Mouse (Mus musculus): Measurements from ENCODE around the gene Oit3. TPM values are rescaled to one million over a fixed set of nuclear protein-coding genes. Genes with fewer than 3 reads are reported as not detected.

The Oit3 gene
- polyA plus RNA-seq, 1 experiment from 2014 or later = 4.1 TPM

GRCm38 (mm10) chr10:59443212-59443611 lies 1.6 kb upstream of the Oit3 start:
- peak; percentile 52; the same call in 1 of the 2 replicates for ATAC-seq (replicated peaks; ENCODE audit: extremely low read depth, insufficient read depth, low FRiP score)
- Histone ChIP-seq H3K36me3 (ENCODE audit: control insufficient read depth, insufficient read depth) (no peaks in the 10 kb centered on the region), H3K27me3 (ENCODE audit: control insufficient read depth, insufficient read depth, low read length) (no peaks in the 10 kb centered on the region), H3K27ac (ENCODE audit: low read length) (peak overlapping the region; percentile 9; the same call in 1 of the 2 replicates), H3K9ac (ENCODE audit: low read length) (no peak overlapping the region), H3K4me3 (ENCODE audit: low read length) (no peak overlapping the region), H3K9me3 (replicated peaks; ENCODE audit: control insufficient read depth, low read length) (no peaks in the 10 kb centered on the region), H3K4me1 (ENCODE audit: control insufficient read depth, insufficient read depth, low read length) (peaks cover 46% of the 10 kb centered on the region), H3K4me2 (ENCODE audit: low read depth, low read length) (peak overlapping the region; percentile 28; the same call in 1 of the 2 replicates)
- WGBS = 7% methylated on average over 7 of the region's 7 CpGs

GRCm38 (mm10) chr10:59440177-59440576 lies 1.4 kb downstream of the Oit3 start:
- no peak overlapping the region for H3K9ac ChIP-seq (ENCODE audit: low read length)
- no peak for ATAC-seq (replicated peaks; ENCODE audit: extremely low read depth, insufficient read depth, low FRiP score)
- no peaks in the 10 kb centered on the region for H3K36me3 ChIP-seq (ENCODE audit: control insufficient read depth, insufficient read depth)
- H3K9me3 ChIP-seq (replicated peaks; ENCODE audit: control insufficient read depth, low read length) = no peaks in the 10 kb centered on the region
- no peak overlapping the region for H3K4me3 ChIP-seq (ENCODE audit: low read length)
- 23% methylated on average over 6 of the region's 6 CpGs for WGBS
- H3K4me1 ChIP-seq (ENCODE audit: control insufficient read depth, insufficient read depth, low read length) = peaks cover 36% of the 10 kb centered on the region
- H3K4me2 ChIP-seq (ENCODE audit: low read depth, low read length) = no peak overlapping the region
- H3K27me3 ChIP-seq (ENCODE audit: control insufficient read depth, insufficient read depth, low read length) = no peaks in the 10 kb centered on the region
- H3K27ac ChIP-seq (ENCODE audit: low read length) = peak overlapping the region; percentile 74

GRCm38 (mm10) chr10:59439508-59439931 lies 2.1 kb downstream of the Oit3 start:
- H3K4me2 ChIP-seq (ENCODE audit: low read depth, low read length) = 0 out of 2 replicates have a peak overlapping the region, but pooled peaks have one; percentile 25
- no peaks in the 10 kb centered on the region for H3K36me3 ChIP-seq (ENCODE audit: control insufficient read depth, insufficient read depth)
- no peaks in the 10 kb centered on the region for H3K9me3 ChIP-seq (replicated peaks; ENCODE audit: control insufficient read depth, low read length)
- H3K9ac ChIP-seq (ENCODE audit: low read length) = no peak overlapping the region
- no peaks in the 10 kb centered on the region for H3K27me3 ChIP-seq (ENCODE audit: control insufficient read depth, insufficient read depth, low read length)
- WGBS = 15% methylated on average over 5 of the region's 5 CpGs
- H3K27ac ChIP-seq (ENCODE audit: low read length) = peak overlapping the region; percentile 74
- no peak; the same call in 1 of the 2 replicates for ATAC-seq (replicated peaks; ENCODE audit: extremely low read depth, insufficient read depth, low FRiP score)
- H3K4me3 ChIP-seq (ENCODE audit: low read length) = no peak overlapping the region
- H3K4me1 ChIP-seq (ENCODE audit: control insufficient read depth, insufficient read depth, low read length) = peaks cover 35% of the 10 kb centered on the region

GRCm38 (mm10) chr10:59438651-59439050 lies 2.9 kb downstream of the Oit3 start:
- WGBS = 91% methylated on average over 12 of the region's 12 CpGs
- no peak overlapping the region for H3K4me2 ChIP-seq (ENCODE audit: low read depth, low read length)
- ATAC-seq (replicated peaks; ENCODE audit: extremely low read depth, insufficient read depth, low FRiP score) = no peak
- H3K27ac ChIP-seq (ENCODE audit: low read length) = no peak overlapping the region
- no peaks in the 10 kb centered on the region for H3K9me3 ChIP-seq (replicated peaks; ENCODE audit: control insufficient read depth, low read length)
- H3K27me3 ChIP-seq (ENCODE audit: control insufficient read depth, insufficient read depth, low read length) = no peaks in the 10 kb centered on the region
- no peak overlapping the region for H3K4me3 ChIP-seq (ENCODE audit: low read length)
- H3K36me3 ChIP-seq (ENCODE audit: control insufficient read depth, insufficient read depth) = no peaks in the 10 kb centered on the region
- peaks cover 27% of the 10 kb centered on the region for H3K4me1 ChIP-seq (ENCODE audit: control insufficient read depth, insufficient read depth, low read length)
- no peak overlapping the region for H3K9ac ChIP-seq (ENCODE audit: low read length)

GRCm38 (mm10) chr10:59435746-59436145 lies 5.8 kb downstream of the Oit3 start:
- H3K9ac ChIP-seq (ENCODE audit: low read length) = no peak overlapping the region
- peaks cover 14% of the 10 kb centered on the region for H3K4me1 ChIP-seq (ENCODE audit: control insufficient read depth, insufficient read depth, low read length)
- whole genome bisulfite sequencing = 93% methylated on average over 18 of the region's 18 CpGs
- no peak overlapping the region for H3K4me3 ChIP-seq (ENCODE audit: low read length)
- H3K9me3 ChIP-seq (replicated peaks; ENCODE audit: control insufficient read depth, low read length) = no peaks in the 10 kb centered on the region
- no peaks in the 10 kb centered on the region for H3K27me3 ChIP-seq (ENCODE audit: control insufficient read depth, insufficient read depth, low read length)
- H3K27ac ChIP-seq (ENCODE audit: low read length) = no peak overlapping the region
- no peaks in the 10 kb centered on the region for H3K36me3 ChIP-seq (ENCODE audit: control insufficient read depth, insufficient read depth)
- no peak overlapping the region for H3K4me2 ChIP-seq (ENCODE audit: low read depth, low read length)
- no peak for ATAC-seq (replicated peaks; ENCODE audit: extremely low read depth, insufficient read depth, low FRiP score)

GRCm38 (mm10) chr10:59430701-59431218 lies 10.8 kb downstream of the Oit3 start:
- H3K36me3 ChIP-seq (ENCODE audit: control insufficient read depth, insufficient read depth) = no peaks in the 10 kb centered on the region
- WGBS = 18% methylated on average over 6 of the region's 6 CpGs
- no peak overlapping the region for H3K27ac ChIP-seq (ENCODE audit: low read length)
- H3K27me3 ChIP-seq (ENCODE audit: control insufficient read depth, insufficient read depth, low read length) = no peaks in the 10 kb centered on the region
- peak; percentile 37; the same call in 1 of the 2 replicates for ATAC-seq (replicated peaks; ENCODE audit: extremely low read depth, insufficient read depth, low FRiP score)
- no peak overlapping the region for H3K4me3 ChIP-seq (ENCODE audit: low read length)
- peaks cover 2% of the 10 kb centered on the region; the same call in 1 of the 2 replicates for H3K4me1 ChIP-seq (ENCODE audit: control insufficient read depth, insufficient read depth, low read length)
- no peak overlapping the region; the same call in 1 of the 2 replicates for H3K4me2 ChIP-seq (ENCODE audit: low read depth, low read length)
- H3K9me3 ChIP-seq (replicated peaks; ENCODE audit: control insufficient read depth, low read length) = no peaks in the 10 kb centered on the region
- H3K9ac ChIP-seq (ENCODE audit: low read length) = no peak overlapping the region

- H3K9ac ChIP-seq (ENCODE audit: low read length) = no peak overlapping the region
- H3K27ac ChIP-seq (ENCODE audit: low read length) = no peak overlapping the region
- H3K4me2 ChIP-seq (ENCODE audit: low read depth, low read length) = no peak overlapping the region
- no peaks in the 10 kb centered on the region for H3K27me3 ChIP-seq (ENCODE audit: control insufficient read depth, insufficient read depth, low read length)
- H3K4me1 ChIP-seq (ENCODE audit: control insufficient read depth, insufficient read depth, low read length) = peaks cover 10% of the 10 kb centered on the region
- H3K9me3 ChIP-seq (replicated peaks; ENCODE audit: control insufficient read depth, low read length) = no peaks in the 10 kb centered on the region
- no peaks in the 10 kb centered on the region for H3K36me3 ChIP-seq (ENCODE audit: control insufficient read depth, insufficient read depth)
- 68% methylated on average over 16 of the region's 16 CpGs for WGBS
- H3K4me3 ChIP-seq (ENCODE audit: low read length) = no peak overlapping the region
- ATAC-seq (replicated peaks; ENCODE audit: extremely low read depth, insufficient read depth, low FRiP score) = peak; percentile 33; the same call in 1 of the 2 replicates
These were observed 12.0 kb downstream of the Oit3 start for GRCm38 (mm10) chr10:59429448-59430135.

- no peaks in the 10 kb centered on the region for H3K27me3 ChIP-seq (ENCODE audit: control insufficient read depth, insufficient read depth, low read length)
- H3K4me3 ChIP-seq (ENCODE audit: low read length) = no peak overlapping the region
- ATAC-seq (replicated peaks; ENCODE audit: extremely low read depth, insufficient read depth, low FRiP score) = no peak
- no peak overlapping the region for H3K9ac ChIP-seq (ENCODE audit: low read length)
- no peaks in the 10 kb centered on the region for H3K36me3 ChIP-seq (ENCODE audit: control insufficient read depth, insufficient read depth)
- H3K4me1 ChIP-seq (ENCODE audit: control insufficient read depth, insufficient read depth, low read length) = peaks cover 10% of the 10 kb centered on the region
- H3K9me3 ChIP-seq (replicated peaks; ENCODE audit: control insufficient read depth, low read length) = no peaks in the 10 kb centered on the region
- no peak overlapping the region for H3K4me2 ChIP-seq (ENCODE audit: low read depth, low read length)
- no peak overlapping the region for H3K27ac ChIP-seq (ENCODE audit: low read length)
- 77% methylated on average over 4 of the region's 4 CpGs for WGBS
These were observed 15.2 kb downstream of the Oit3 start for GRCm38 (mm10) chr10:59426371-59426770.

- peaks cover 8% of the 10 kb centered on the region for H3K4me1 ChIP-seq (ENCODE audit: control insufficient read depth, insufficient read depth, low read length)
- H3K27ac ChIP-seq (ENCODE audit: low read length) = no peak overlapping the region
- no peaks in the 10 kb centered on the region for H3K36me3 ChIP-seq (ENCODE audit: control insufficient read depth, insufficient read depth)
- ATAC-seq (replicated peaks; ENCODE audit: extremely low read depth, insufficient read depth, low FRiP score) = peak; percentile 60; the same call in 1 of the 2 replicates
- H3K27me3 ChIP-seq (ENCODE audit: control insufficient read depth, insufficient read depth, low read length) = no peaks in the 10 kb centered on the region
- H3K4me3 ChIP-seq (ENCODE audit: low read length) = no peak overlapping the region
- H3K9me3 ChIP-seq (replicated peaks; ENCODE audit: control insufficient read depth, low read length) = no peaks in the 10 kb centered on the region
- WGBS = 42% methylated on average over 7 of the region's 7 CpGs
- no peak overlapping the region for H3K9ac ChIP-seq (ENCODE audit: low read length)
- H3K4me2 ChIP-seq (ENCODE audit: low read depth, low read length) = no peak overlapping the region
These were observed 16.2 kb downstream of the Oit3 start for GRCm38 (mm10) chr10:59425369-59425768.
